Mouse (Mus musculus): ENCODE results near the gene Ak2.

The Ak2 gene

GRCm38 (mm10) chr4:129013151-129013864, 21.6 kb downstream of the Ak2 start:
- no peak for DNase-seq (ENCODE audit: low read depth, low spot score)

GRCm38 (mm10) chr4:129016329-129016728, 24.6 kb downstream of the Ak2 start:
- DNase-seq (ENCODE audit: low read depth, low spot score), result no peak

GRCm38 (mm10) chr4:129017150-129017549, 25.4 kb downstream of the Ak2 start:
- DNase-seq (ENCODE audit: low read depth, low spot score), result no peak

GRCm38 (mm10) chr4:129018788-129019435, 27.2 kb downstream of the Ak2 start:
- no peak for DNase-seq (ENCODE audit: low read depth, low spot score)

- DNase-seq (ENCODE audit: low read depth, low spot score), result no peak
Observed at GRCm38 (mm10) chr4:129019788-129020187, 28.0 kb downstream of the Ak2 start.

GRCm38 (mm10) chr4:129020454-129020853, 28.7 kb downstream of the Ak2 start:
- DNase-seq (ENCODE audit: low read depth, low spot score), result no peak

GRCm38 (mm10) chr4:129021426-129021825, 29.7 kb downstream of the Ak2 start:
- DNase-seq (ENCODE audit: low read depth, low spot score), result no peak

- DNase-seq (ENCODE audit: low read depth, low spot score), result no peak
Observed at GRCm38 (mm10) chr4:129021886-129022285, 30.1 kb downstream of the Ak2 start.

- no peak for DNase-seq (ENCODE audit: low read depth, low spot score)
Observed at GRCm38 (mm10) chr4:129023884-129024283, 32.1 kb downstream of the Ak2 start.

- no peak for DNase-seq (ENCODE audit: low read depth, low spot score)
Observed at GRCm38 (mm10) chr4:129024775-129025174, 33.0 kb downstream of the Ak2 start.

- no peak for DNase-seq (ENCODE audit: low read depth, low spot score)
Observed at GRCm38 (mm10) chr4:129025707-129026106, 33.9 kb downstream of the Ak2 start.

- no peak for DNase-seq (ENCODE audit: low read depth, low spot score)
Observed at GRCm38 (mm10) chr4:129030746-129031145, 39.0 kb downstream of the Ak2 start.

GRCm38 (mm10) chr4:129031408-129031965, 39.7 kb downstream of the Ak2 start:
- no peak for DNase-seq (ENCODE audit: low read depth, low spot score)

- DNase-seq (ENCODE audit: low read depth, low spot score), result no peak
Observed at GRCm38 (mm10) chr4:129032133-129032962, 40.6 kb downstream of the Ak2 start.

- DNase-seq (ENCODE audit: low read depth, low spot score), result peak; percentile 47
Observed at GRCm38 (mm10) chr4:129032963-129033951, 41.5 kb downstream of the Ak2 start.

- no peak for DNase-seq (ENCODE audit: low read depth, low spot score)
Observed at GRCm38 (mm10) chr4:129034224-129034623, 42.5 kb downstream of the Ak2 start.

GRCm38 (mm10) chr4:129034706-129035660, 43.2 kb downstream of the Ak2 start:
- no peak for DNase-seq (ENCODE audit: low read depth, low spot score)

- DNase-seq (ENCODE audit: low read depth, low spot score), result no peak
Observed at GRCm38 (mm10) chr4:129035851-129036445, 44.2 kb downstream of the Ak2 start.

- no peak for DNase-seq (ENCODE audit: low read depth, low spot score)
Observed at GRCm38 (mm10) chr4:129047721-129048421, 56.1 kb downstream of the Ak2 start.

Measured in mesoderm, embryonic 11.5 days (tissue).